In the genomic region with DNA sequence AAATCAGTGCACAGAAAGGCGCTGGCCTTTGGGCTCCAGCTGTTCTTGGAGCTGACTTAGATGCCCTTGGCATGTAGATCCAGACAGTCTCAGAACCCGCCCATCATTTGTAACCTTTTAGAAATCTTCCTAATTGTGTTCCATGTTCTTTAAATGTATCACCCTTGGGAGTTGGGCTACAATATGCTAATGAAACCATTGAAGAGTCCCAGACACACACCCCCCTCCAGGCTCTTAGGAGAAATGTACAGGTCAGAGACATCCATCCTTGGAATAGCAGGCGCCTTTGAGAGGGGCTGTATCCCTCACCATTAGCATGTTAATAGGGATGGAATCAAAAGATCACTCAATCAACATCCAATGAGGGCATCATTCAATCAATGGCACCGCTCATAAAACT, we compare ENCODE assay signal across 23 mouse cellular contexts.
DNase-seq lines count a peak whose midpoint lies in the region; ATAC-seq lines count a peak whose summit lies in the region.
"Had no signal": no experiment of that assay in that cellular context is flagged by ENCODE, and none has a peak within 500 bp of the region (broad histone marks: within the 10 kb centered on the region; RNA-seq: fewer than 3 reads in every experiment).

No protein-coding gene starts in this region.

- DNase-seq in forebrain, embryonic 14.5 days (ENCODE audit: low spot score) = peak; percentile 34
- DNase-seq in ES-CJ7 (ENCODE audit: low read depth, low spot score) (peak; percentile 69), WW6 (ENCODE audit: low read depth, low spot score) (peak; percentile 16)
- DNase-seq in midbrain, embryonic 14.5 days = peak; percentile 66
- DNase-seq in thymus, postnatal 4 days = no peak
- no peak for DNase-seq in cerebellum, postnatal 25 days
- DNase-seq: adrenal gland, postnatal 25 days; cerebellum, adult 11 months; cerebellum, adult 9-11 months; heart, adult 11 months; kidney, adult 18-20 months; liver, embryonic 13.5 days; lung, adult 2 months; lung, postnatal 14 days; retina, postnatal 1 day; thymus, postnatal 14 days had no signal

- H3K36me3 ChIP-seq in forebrain, embryonic 14.5 days (ENCODE audit: control insufficient read depth, insufficient read depth, low read length) = no peaks in the 10 kb centered on the region
- H3K36me3 ChIP-seq in forebrain, embryonic 16.5 days (ENCODE audit: control insufficient read depth, insufficient read depth) = no peaks in the 10 kb centered on the region
- H3K36me3 ChIP-seq in midbrain, embryonic 14.5 days (ENCODE audit: control insufficient read depth, insufficient read depth, low read length) = no peaks in the 10 kb centered on the region
- H3K36me3 ChIP-seq: embryonic facial prominence, embryonic 15.5 days; hindbrain, embryonic 10.5 days; liver, embryonic 13.5 days had no signal

- H3K4me3 ChIP-seq in forebrain, embryonic 14.5 days (ENCODE audit: low read depth, low read length) = no peak overlapping the region
- H3K4me3 ChIP-seq in forebrain, embryonic 16.5 days (replicated peaks; ENCODE audit: low read length) = no peak overlapping the region
- H3K4me3 ChIP-seq in midbrain, embryonic 14.5 days (replicated peaks; ENCODE audit: low read depth, low read length) = no peak overlapping the region
- H3K4me3 ChIP-seq: embryonic facial prominence, embryonic 15.5 days; hindbrain, embryonic 10.5 days; left cerebral cortex, adult 2 months; liver, embryonic 13.5 days had no signal

- no peak overlapping the region for H3K27ac ChIP-seq in forebrain, embryonic 14.5 days (ENCODE audit: low read depth, low read length)
- H3K27ac ChIP-seq in forebrain, embryonic 16.5 days (ENCODE audit: low read length) = no peak overlapping the region
- H3K27ac ChIP-seq in midbrain, embryonic 14.5 days (replicated peaks; ENCODE audit: low read depth, low read length) = peak overlapping the region; percentile 55
- H3K27ac ChIP-seq: embryonic facial prominence, embryonic 15.5 days; hindbrain, embryonic 10.5 days; kidney, postnatal 0 days; left cerebral cortex, adult 2 months; liver, embryonic 13.5 days had no signal

- WGBS in forebrain, embryonic 14.5 days = 18% methylated on average over 4 of the region's 4 CpGs
- 25% methylated on average over 4 of the region's 4 CpGs for WGBS in forebrain, embryonic 16.5 days
- 22% methylated on average over 4 of the region's 4 CpGs for WGBS in midbrain, embryonic 14.5 days

- no peaks in the 10 kb centered on the region for H3K9me3 ChIP-seq in forebrain, embryonic 14.5 days (replicated peaks; ENCODE audit: control insufficient read depth, low read length)
- H3K9me3 ChIP-seq in forebrain, embryonic 16.5 days (ENCODE audit: control insufficient read depth, low read length) = no peaks in the 10 kb centered on the region
- no peaks in the 10 kb centered on the region for H3K9me3 ChIP-seq in midbrain, embryonic 14.5 days (ENCODE audit: control insufficient read depth, low read length)
- H3K9me3 ChIP-seq: embryonic facial prominence, embryonic 15.5 days; hindbrain, embryonic 10.5 days; liver, embryonic 13.5 days had no signal

- H3K4me2 ChIP-seq in forebrain, embryonic 14.5 days (ENCODE audit: low read length) = no peak overlapping the region
- no peak overlapping the region for H3K4me2 ChIP-seq in forebrain, embryonic 16.5 days (ENCODE audit: low read length)
- H3K4me2 ChIP-seq in midbrain, embryonic 14.5 days (ENCODE audit: low read length) = no peak overlapping the region
- H3K4me2 ChIP-seq: embryonic facial prominence, embryonic 15.5 days; heart, embryonic 11.5 days; liver, embryonic 13.5 days had no signal

- ATAC-seq in forebrain, embryonic 14.5 days = peak; percentile 54; the same call in 1 of the 2 replicates
- no peak for ATAC-seq in forebrain, embryonic 16.5 days
- ATAC-seq in midbrain, embryonic 14.5 days (ENCODE audit: low FRiP score, low TSS enrichment) = no peak
- ATAC-seq: inflammation-experienced regulatory T-cells, adult 6 months had no signal

- H3K9ac ChIP-seq in forebrain, embryonic 14.5 days (ENCODE audit: low read length) = no peak overlapping the region
- H3K9ac ChIP-seq in forebrain, embryonic 16.5 days (replicated peaks; ENCODE audit: low read depth, low read length) = no peak overlapping the region
- no peak overlapping the region for H3K9ac ChIP-seq in midbrain, embryonic 14.5 days (replicated peaks; ENCODE audit: low read length)
- H3K9ac ChIP-seq: embryonic facial prominence, embryonic 15.5 days; liver, embryonic 13.5 days had no signal

- no peaks in the 10 kb centered on the region; the same call in 1 of the 2 replicates for H3K4me1 ChIP-seq in forebrain, embryonic 14.5 days (ENCODE audit: control insufficient read depth, insufficient read depth, low read length)
- peaks cover 6% of the 10 kb centered on the region for H3K4me1 ChIP-seq in forebrain, embryonic 16.5 days (replicated peaks; ENCODE audit: control insufficient read depth, insufficient read depth, low read length)
- H3K4me1 ChIP-seq in midbrain, embryonic 14.5 days (ENCODE audit: control insufficient read depth, insufficient read depth, low read length) = peaks cover 7% of the 10 kb centered on the region
- H3K4me1 ChIP-seq: embryonic facial prominence, embryonic 15.5 days; liver, embryonic 13.5 days had no signal

- H3K27me3 ChIP-seq in forebrain, embryonic 14.5 days (replicated peaks; ENCODE audit: control insufficient read depth, insufficient read depth, low read length) = no peaks in the 10 kb centered on the region
- H3K27me3 ChIP-seq in forebrain, embryonic 16.5 days (replicated peaks; ENCODE audit: control insufficient read depth, insufficient read depth, low read length) = no peaks in the 10 kb centered on the region
- H3K27me3 ChIP-seq in midbrain, embryonic 14.5 days (ENCODE audit: control insufficient read depth, insufficient read depth, low read length) = no peaks in the 10 kb centered on the region
- H3K27me3 ChIP-seq: embryonic facial prominence, embryonic 15.5 days; liver, embryonic 13.5 days had no signal

Comparison
In these comparisons a context has a peak if more than half of its experiments do, and no peak if none do; other contexts are left out.
1. DNase-seq: peak in forebrain, embryonic 14.5 days (single experiment), ES-CJ7 (single experiment), WW6 (single experiment) and midbrain, embryonic 14.5 days (single experiment); none in thymus, postnatal 4 days (single experiment) and cerebellum, postnatal 25 days (0 of 2).